Mouse (Mus musculus) forebrain, embryonic 16.5 days (tissue): ENCODE data around the gene Zzz3. TPM values are rescaled to one million over a fixed set of nuclear protein-coding genes. Genes with fewer than 3 reads are reported as not detected.

Experiments
- ATAC-seq: fragments of 200-750 bp; cut with Nextera tagmentation; 2 replicates; pipeline ENCODE4 v1.8.0; 2017; ENCODE audit warnings: mild to moderate bottlenecking, moderate library complexity
- H3K27ac ChIP-seq: fragments of 300-500 bp; sonication (generic); 2 replicates; pipeline ENCODE4 v1.5.1; 2014; ENCODE audit warnings: low read length, control low read depth
- H3K27me3 ChIP-seq: fragments of 300-500 bp; sonication (generic); replicated peaks from 2 replicates; pipeline ENCODE4 v1.6.1; 2014; ENCODE audit warnings: low read length; ENCODE audit not compliant: control insufficient read depth, insufficient read depth
- H3K36me3 ChIP-seq: fragments of 300-500 bp; sonication (generic); 2 replicates; pipeline ENCODE4 v1.6.1; 2014; ENCODE audit not compliant: control insufficient read depth, insufficient read depth
- H3K4me1 ChIP-seq: fragments of 300-500 bp; sonication (generic); replicated peaks from 2 replicates; pipeline ENCODE4 v1.6.1; 2014; ENCODE audit warnings: low read length; ENCODE audit not compliant: control insufficient read depth, insufficient read depth
- H3K4me2 ChIP-seq: fragments of 300-500 bp; sonication (generic); 2 replicates; pipeline ENCODE4 v1.6.1; 2014; ENCODE audit warnings: mild to moderate bottlenecking, low read length, control low read depth
- H3K4me3 ChIP-seq: fragments of 300-500 bp; sonication (generic); replicated peaks from 2 replicates; pipeline ENCODE4 v1.5.1; 2014; ENCODE audit warnings: mild to moderate bottlenecking, low read length, control low read depth
- H3K9ac ChIP-seq: fragments of 300-500 bp; sonication (generic); replicated peaks from 2 replicates; pipeline ENCODE4 v1.6.1; 2014; ENCODE audit warnings: low read depth, low read length, control low read depth
- H3K9me3 ChIP-seq: fragments of 300-500 bp; sonication (generic); 2 replicates; pipeline ENCODE4 v1.6.1; 2016; ENCODE audit warnings: low read length; ENCODE audit not compliant: control insufficient read depth
- WGBS: fragments of 180-500 bp; shearing (Covaris S2); extraction: QIAGEN DNeasy Blood & Tissue Kit; methylation state at CpG from one replicate; pipeline ENCODE4 v1.1.7; 2014; 5-methylcytosine and 5-hydroxymethylcytosine counted together
- polyA plus RNA-seq: library from polyadenylated mRNA; unstranded; fragments of >200 nt; fragmentation: Nextera tagmentation; extraction: Ambion mirVana; gene quantifications from 2 replicates; pipeline ENCODE4 v1.2.1, GENCODE M21; 2015

Zzz3 gene
- polyA plus RNA-seq, 1 experiment from 2014 or later, result 32.8 TPM

- H3K4me2 ChIP-seq, result no peak overlapping the region
- ATAC-seq, result no peak
- no peaks in the 10 kb centered on the region for H3K27me3 ChIP-seq
- WGBS, result 84% methylated on average over 18 of the region's 18 CpGs
- H3K9me3 ChIP-seq, result no peaks in the 10 kb centered on the region
- H3K4me3 ChIP-seq, result no peak overlapping the region
- H3K9ac ChIP-seq, result no peak overlapping the region
- H3K36me3 ChIP-seq, result no peaks in the 10 kb centered on the region
- no peaks in the 10 kb centered on the region for H3K4me1 ChIP-seq
- no peak overlapping the region for H3K27ac ChIP-seq
Observed at GRCm38 (mm10) chr3:152469423-152470200, 74.3 kb downstream of the Zzz3 start.

GRCm38 (mm10) chr3:152470347-152470746, 75.1 kb downstream of the Zzz3 start:
- 92% methylated on average over 9 of the region's 10 CpGs for WGBS
- no peak for ATAC-seq

GRCm38 (mm10) chr3:152472676-152473075, 77.4 kb downstream of the Zzz3 start:
- H3K4me2 ChIP-seq, result no peak overlapping the region
- H3K36me3 ChIP-seq, result no peaks in the 10 kb centered on the region
- WGBS, result 91% methylated on average over 16 of the region's 16 CpGs
- no peaks in the 10 kb centered on the region for H3K9me3 ChIP-seq
- H3K27me3 ChIP-seq, result no peaks in the 10 kb centered on the region
- no peak overlapping the region for H3K9ac ChIP-seq
- no peak for ATAC-seq
- H3K4me3 ChIP-seq, result no peak overlapping the region
- no peaks in the 10 kb centered on the region for H3K4me1 ChIP-seq
- H3K27ac ChIP-seq, result no peak overlapping the region

More at GRCm38 (mm10) chr3:152470347-152470746, 75.1 kb downstream of the Zzz3 start:
- Histone ChIP-seq H3K27ac (no peak overlapping the region), H3K36me3 (no peaks in the 10 kb centered on the region), H3K4me2 (no peak overlapping the region), H3K9ac (no peak overlapping the region), H3K9me3 (no peaks in the 10 kb centered on the region), H3K4me3 (no peak overlapping the region), H3K4me1 (no peaks in the 10 kb centered on the region), H3K27me3 (no peaks in the 10 kb centered on the region)

GRCm38 (mm10) chr3:152474582-152475277, 79.5 kb downstream of the Zzz3 start:
- 61% methylated on average over 15 of the region's 15 CpGs for WGBS

GRCm38 (mm10) chr3:152475278-152475669, 80.0 kb downstream of the Zzz3 start:
- Histone ChIP-seq H3K27ac (no peak overlapping the region), H3K4me1 (peaks cover 10% of the 10 kb centered on the region), H3K4me3 (no peak overlapping the region), H3K36me3 (no peaks in the 10 kb centered on the region), H3K9me3 (no peaks in the 10 kb centered on the region), H3K4me2 (no peak overlapping the region), H3K27me3 (no peaks in the 10 kb centered on the region), H3K9ac (no peak overlapping the region)
- ATAC-seq, result no peak
- 82% methylated on average over 1 of the region's 1 CpGs for WGBS

More at GRCm38 (mm10) chr3:152474582-152475277, 79.5 kb downstream of the Zzz3 start:
- no peaks in the 10 kb centered on the region for H3K36me3 ChIP-seq
- peaks cover 10% of the 10 kb centered on the region for H3K4me1 ChIP-seq
- no peak for ATAC-seq
- H3K27me3 ChIP-seq, result no peaks in the 10 kb centered on the region
- no peak overlapping the region for H3K9ac ChIP-seq
- no peaks in the 10 kb centered on the region for H3K9me3 ChIP-seq
- no peak overlapping the region for H3K27ac ChIP-seq
- H3K4me2 ChIP-seq, result no peak overlapping the region
- no peak overlapping the region for H3K4me3 ChIP-seq

- H3K36me3 ChIP-seq, result no peaks in the 10 kb centered on the region
Observed at GRCm38 (mm10) chr3:152475894-152476293, 80.6 kb downstream of the Zzz3 start.

GRCm38 (mm10) chr3:152477796-152478527, 82.7 kb downstream of the Zzz3 start:
- peak overlapping the region; percentile 34 for H3K4me3 ChIP-seq
- WGBS, result 7% methylated on average over 23 of the region's 23 CpGs
- ATAC-seq, result peak; percentile 72
- H3K27me3 ChIP-seq, result no peaks in the 10 kb centered on the region
- no peak overlapping the region for H3K27ac ChIP-seq
- H3K9me3 ChIP-seq, result no peaks in the 10 kb centered on the region
- peaks cover 10% of the 10 kb centered on the region for H3K4me1 ChIP-seq
- no peak overlapping the region; the same call in 1 of the 2 replicates for H3K9ac ChIP-seq
- H3K4me2 ChIP-seq, result peak overlapping the region; percentile 52
- no peaks in the 10 kb centered on the region for H3K36me3 ChIP-seq

More at GRCm38 (mm10) chr3:152475894-152476293, 80.6 kb downstream of the Zzz3 start:
- Histone ChIP-seq H3K27me3 (no peaks in the 10 kb centered on the region), H3K4me2 (no peak overlapping the region), H3K9ac (no peak overlapping the region), H3K4me3 (no peak overlapping the region), H3K4me1 (peaks cover 10% of the 10 kb centered on the region), H3K9me3 (no peaks in the 10 kb centered on the region), H3K27ac (no peak overlapping the region)
- ATAC-seq, result no peak
- whole genome bisulfite sequencing, result 85% methylated on average over 3 of the region's 3 CpGs

- Histone ChIP-seq H3K36me3 (no peaks in the 10 kb centered on the region), H3K27ac (no peak overlapping the region), H3K4me2 (peak overlapping the region; percentile 52), H3K9me3 (no peaks in the 10 kb centered on the region), H3K27me3 (no peaks in the 10 kb centered on the region), H3K4me1 (peaks cover 11% of the 10 kb centered on the region), H3K4me3 (peak overlapping the region; percentile 34), H3K9ac (no peak overlapping the region)
- 3% methylated on average over 13 of the region's 16 CpGs for WGBS
- ATAC-seq, result peak; percentile 57
Observed at GRCm38 (mm10) chr3:152478599-152479435, 83.5 kb downstream of the Zzz3 start.
